Mouse (Mus musculus) lung, postnatal 0 days (tissue): ENCODE results near the gene Slc6a9. TPM values are rescaled to one million over a fixed set of nuclear protein-coding genes. Genes with fewer than 3 reads are reported as not detected.
A peak's percentile ranks its signal among the peaks of the same experiment; 100 is the strongest.

Experiments
- ATAC-seq: fragments of 200-750 bp; cut with Nextera tagmentation; 2 replicates; pipeline ENCODE4 v1.8.0; 2017; ENCODE audit warnings: moderate library complexity
- DNase-seq: peaks from one replicate; pipeline ENCODE4 v3.0.0-alpha.2; 2016; ENCODE audit warnings: low spot score
- H3K27ac ChIP-seq: fragments of 300-500 bp; sonication (generic); 2 replicates; pipeline ENCODE4 v1.5.1; 2014; ENCODE audit warnings: antibody characterized with exemption, mild to moderate bottlenecking, low read length, mixed read lengths
- H3K27me3 ChIP-seq: fragments of 300-500 bp; sonication (generic); replicated peaks from 2 replicates; pipeline ENCODE4 v1.6.1; 2014; ENCODE audit warnings: low read length, mixed read lengths; ENCODE audit not compliant: insufficient read depth
- H3K36me3 ChIP-seq: fragments of 300-500 bp; sonication (generic); 2 replicates; pipeline ENCODE4 v1.6.1; 2014; ENCODE audit warnings: low read length, mixed read lengths; ENCODE audit not compliant: insufficient read depth
- H3K4me1 ChIP-seq: fragments of 300-500 bp; sonication (generic); 2 replicates; pipeline ENCODE4 v1.6.1; 2014; ENCODE audit warnings: antibody characterized with exemption, low read depth, low read length, mixed read lengths; ENCODE audit not compliant: insufficient read depth
- H3K4me2 ChIP-seq: fragments of 300-500 bp; sonication (generic); replicated peaks from 2 replicates; pipeline ENCODE4 v1.6.1; 2014; ENCODE audit warnings: low read depth, mild to moderate bottlenecking, low read length, moderate library complexity, mixed read lengths
- H3K4me3 ChIP-seq: fragments of 300-500 bp; sonication (generic); 2 replicates; pipeline ENCODE4 v1.5.1; 2014; ENCODE audit warnings: low read depth, low read length
- H3K9ac ChIP-seq: fragments of 300-500 bp; sonication (generic); replicated peaks from 2 replicates; pipeline ENCODE4 v1.6.1; 2014; ENCODE audit warnings: low read depth, mild to moderate bottlenecking
- H3K9me3 ChIP-seq: fragments of 300-500 bp; sonication (generic); 2 replicates; pipeline ENCODE4 v1.6.1; 2016; ENCODE audit warnings: low read length, mixed read lengths
- CTCF ChIP-seq: IDR thresholded peaks from 2 replicates; pipeline ENCODE4 v1.5.1; 2016; ENCODE audit warnings: antibody characterized with exemption, mild to moderate bottlenecking
- EP300 ChIP-seq: IDR thresholded peaks from 2 replicates; pipeline ENCODE4 v1.6.1; 2016; ENCODE audit warnings: antibody characterized with exemption, mild to moderate bottlenecking, control low read depth
- WGBS: fragments of 180-500 bp; shearing (Covaris S2); extraction: QIAGEN DNeasy Blood & Tissue Kit; methylation state at CpG from one replicate; pipeline ENCODE4 v1.1.7; 2014; 5-methylcytosine and 5-hydroxymethylcytosine counted together
- polyA plus RNA-seq: library from polyadenylated mRNA; unstranded; fragments of >200 nt; fragmentation: Nextera tagmentation; extraction: Ambion mirVana; gene quantifications from 2 replicates; pipeline ENCODE4 v1.2.1, GENCODE M21; 2015

Gene Slc6a9
- polyA plus RNA-seq, 1 experiment from 2014 or later, result 19.1 TPM

GRCm38 (mm10) chr4:117873615-117874014, 39.3 kb downstream of the Slc6a9 start:
- Histone ChIP-seq H3K36me3 (no peaks in the 10 kb centered on the region), H3K4me1 (no peaks in the 10 kb centered on the region), H3K4me2 (no peak overlapping the region), H3K27me3 (no peaks in the 10 kb centered on the region), H3K9ac (no peak overlapping the region), H3K4me3 (no peak overlapping the region), H3K9me3 (no peaks in the 10 kb centered on the region), H3K27ac (no peak overlapping the region)
- WGBS, result 86% methylated on average over 9 of the region's 9 CpGs
- TF ChIP-seq EP300 (no peak), CTCF (no peak)
- ATAC-seq (no peak), DNase-seq (no peak)

DNA sequence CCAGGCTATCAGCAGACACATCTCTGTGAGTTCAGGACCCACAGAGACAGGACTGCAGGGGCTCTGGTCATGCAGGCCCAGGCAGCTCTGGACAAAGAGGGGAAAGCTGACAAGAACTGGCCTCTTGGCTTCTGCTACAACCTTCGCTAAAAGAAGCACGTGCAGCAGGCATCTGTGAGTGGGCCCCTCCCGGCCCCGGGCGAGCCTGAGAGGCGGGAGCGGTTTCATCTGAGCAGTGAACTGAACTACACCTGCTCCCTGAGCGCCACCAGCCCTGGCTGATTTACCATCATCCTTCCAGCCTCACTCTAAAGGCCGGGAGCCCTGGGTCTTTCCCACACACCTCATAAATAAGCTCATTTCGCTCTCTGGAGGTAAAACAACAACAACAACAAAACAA, 44.0 kb downstream of the Slc6a9 start:
- WGBS, result 54% methylated on average over 9 of the region's 10 CpGs
- no peak for TF ChIP-seq EP300
- TF ChIP-seq CTCF, result no peak
- H3K9me3 ChIP-seq, result no peaks in the 10 kb centered on the region
- DNase-seq, result no peak
- no peak overlapping the region for H3K4me3 ChIP-seq
- H3K4me1 ChIP-seq, result no peaks in the 10 kb centered on the region
- H3K9ac ChIP-seq, result no peak overlapping the region
- H3K4me2 ChIP-seq, result no peak overlapping the region
- no peak for ATAC-seq
- H3K36me3 ChIP-seq, result no peaks in the 10 kb centered on the region
- no peaks in the 10 kb centered on the region for H3K27me3 ChIP-seq
- H3K27ac ChIP-seq, result no peak overlapping the region

DNA sequence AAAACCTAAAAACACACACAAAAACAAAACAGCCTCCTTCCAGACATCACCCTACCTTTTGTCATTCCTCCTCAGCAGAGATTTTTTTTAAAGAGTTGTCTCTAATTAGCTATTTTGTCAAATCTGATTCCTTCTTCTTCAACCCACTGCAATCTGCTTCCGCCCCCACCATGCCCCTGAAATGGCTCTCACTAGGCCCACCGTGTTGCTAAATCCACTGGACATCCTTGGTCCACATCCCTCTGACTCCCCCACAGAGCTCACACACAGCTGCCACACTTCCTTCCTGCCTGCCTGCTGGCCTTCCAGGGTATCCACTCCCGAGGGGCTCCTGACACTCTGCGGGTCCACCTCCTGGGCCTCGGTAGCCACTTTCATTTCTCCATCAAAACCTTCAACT, 44.4 kb downstream of the Slc6a9 start:
- H3K27me3 ChIP-seq, result no peaks in the 10 kb centered on the region
- ATAC-seq, result no peak
- no peaks in the 10 kb centered on the region for H3K9me3 ChIP-seq
- no peak overlapping the region for H3K4me2 ChIP-seq
- TF ChIP-seq CTCF, result no peak
- TF ChIP-seq EP300, result no peak
- WGBS, result 66% methylated on average over 5 of the region's 5 CpGs
- no peak overlapping the region for H3K4me3 ChIP-seq
- no peak overlapping the region for H3K27ac ChIP-seq
- H3K36me3 ChIP-seq, result no peaks in the 10 kb centered on the region
- 0 out of 2 replicates have a peak, but pooled peaks cover 3% of the 10 kb centered on the region for H3K4me1 ChIP-seq
- DNase-seq, result no peak
- no peak overlapping the region for H3K9ac ChIP-seq

- Histone ChIP-seq H3K9ac (peak within 1 kb of the TSS; percentile 44), H3K4me3 (peak within 1 kb of the TSS; percentile 65), H3K9me3 (no peaks in the 10 kb centered on the region), H3K4me2 (peak within 1 kb of the TSS; percentile 96), H3K36me3 (peaks cover 11% of the 10 kb centered on the region; the same call in 1 of the 2 replicates), H3K27me3 (no peaks in the 10 kb centered on the region), H3K4me1 (peaks cover 10% of the 10 kb centered on the region; the same call in 1 of the 2 replicates), H3K27ac (no peak within 1 kb of the TSS)
- peak; percentile 27 for ATAC-seq
- WGBS, result under 1% methylated on average over 35 of the region's 103 CpGs
- TF ChIP-seq EP300 (no peak), CTCF (peak; percentile 50)
- DNase-seq, result peak; percentile 60
These were observed 48.7 kb downstream of the Slc6a9 start, which contains the start of gene B4galt2 for GRCm38 (mm10) chr4:117882701-117883691. Gene B4galt2, minus strand, starts transcription at chr4:117883487.

GRCm38 (mm10) chr4:117884146-117884545, 49.8 kb downstream of the Slc6a9 start:
- Histone ChIP-seq H3K4me2 (no peak overlapping the region), H3K9me3 (no peaks in the 10 kb centered on the region), H3K4me3 (no peak overlapping the region), H3K9ac (no peak overlapping the region), H3K4me1 (peaks cover 10% of the 10 kb centered on the region; the same call in 1 of the 2 replicates), H3K27ac (no peak overlapping the region), H3K36me3 (peaks cover 11% of the 10 kb centered on the region; the same call in 1 of the 2 replicates), H3K27me3 (no peaks in the 10 kb centered on the region)
- TF ChIP-seq EP300 (no peak), CTCF (no peak)
- DNase-seq, result no peak
- WGBS, result 100% methylated on average over 1 of the region's 1 CpGs
- no peak for ATAC-seq

DNA sequence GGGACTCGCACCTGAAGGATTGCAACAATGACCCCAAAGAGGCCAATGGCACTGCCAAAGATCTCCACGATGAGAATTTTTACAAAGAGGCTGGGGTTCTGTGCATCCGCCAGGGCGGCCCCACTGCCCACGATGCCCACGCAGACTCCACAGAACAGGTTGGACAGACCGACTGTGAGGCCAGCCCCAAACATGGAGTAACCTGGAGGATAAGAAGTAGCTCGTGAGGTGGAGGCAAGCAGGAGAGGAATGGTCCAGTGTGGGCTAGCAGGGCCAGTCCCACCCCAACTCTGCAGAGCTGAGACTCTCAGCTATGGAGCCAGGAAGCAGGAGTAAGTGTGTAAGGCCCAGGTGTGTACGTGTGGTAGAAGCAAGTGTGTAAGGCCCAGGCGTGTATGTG, 50.8 kb downstream of the Slc6a9 start:
- TF ChIP-seq CTCF (no peak), EP300 (no peak)
- ATAC-seq, result no peak
- no peak overlapping the region for H3K27ac ChIP-seq
- peaks cover 10% of the 10 kb centered on the region; the same call in 1 of the 2 replicates for H3K4me1 ChIP-seq
- H3K9me3 ChIP-seq, result no peaks in the 10 kb centered on the region
- no peak for DNase-seq
- H3K9ac ChIP-seq, result no peak overlapping the region
- no peak overlapping the region for H3K4me2 ChIP-seq
- no peaks in the 10 kb centered on the region for H3K27me3 ChIP-seq
- no peak overlapping the region for H3K4me3 ChIP-seq
- WGBS, result 93% methylated on average over 10 of the region's 10 CpGs
- H3K36me3 ChIP-seq, result peaks cover 11% of the 10 kb centered on the region; the same call in 1 of the 2 replicates
